Mouse (Mus musculus) induced T-regulatory cell, adult 2 months (primary cell): ENCODE results near the gene Blvrb.

Experiments used
- DNase-seq: peaks from one replicate; pipeline ENCODE4 v3.0.0-alpha.2; 2012; ENCODE audit warnings: low read depth

Gene Blvrb

DNA sequence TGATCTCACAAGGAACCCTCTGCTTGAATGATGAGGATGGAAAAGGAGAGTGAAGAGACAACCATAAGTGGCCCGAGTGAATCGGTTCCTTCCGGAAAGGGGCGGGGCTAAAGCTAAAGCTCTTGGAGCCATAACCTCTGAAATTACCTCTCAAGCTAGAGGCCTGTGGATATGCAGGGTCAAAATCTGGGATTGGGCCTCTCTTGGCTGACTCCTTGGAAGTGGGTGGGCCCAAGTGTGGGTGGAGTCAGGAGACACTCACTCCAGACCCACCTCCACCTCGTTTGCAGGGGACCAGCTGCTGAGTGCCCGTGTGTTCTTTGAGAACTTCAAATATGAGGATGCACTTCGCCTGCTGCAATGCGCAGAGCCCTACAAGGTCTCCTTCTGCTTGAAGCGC is 67.2 kb downstream of the Blvrb start:
- no peak for DNase-seq
